In the genomic region with DNA sequence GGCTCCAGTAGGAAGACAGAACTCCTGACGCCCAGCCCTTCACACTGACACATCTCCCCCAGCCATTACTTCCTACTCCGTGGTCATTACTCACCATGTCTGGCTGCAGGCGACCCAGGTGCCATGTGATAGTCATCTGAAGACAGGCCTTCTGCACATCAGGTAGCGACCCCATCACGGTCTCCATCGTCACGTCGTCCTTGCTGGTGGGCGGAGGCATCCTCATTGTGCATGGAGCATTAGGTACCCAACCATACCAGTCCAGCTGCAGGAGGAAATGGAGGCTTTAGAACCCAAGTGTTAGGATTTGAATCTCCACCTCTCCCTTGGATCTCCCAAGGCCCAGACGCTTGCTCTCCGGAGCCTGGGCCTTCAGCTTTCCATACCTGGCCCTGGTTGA, we compare ENCODE assay signal across 22 mouse cellular contexts.
"Had no signal": no experiment of that assay in that cellular context is flagged by ENCODE, and none has a peak within 500 bp of the region (broad histone marks: within the 10 kb centered on the region; RNA-seq: fewer than 3 reads in every experiment).

No protein-coding gene starts in this region.

- H3K4me3 ChIP-seq: limb, embryonic 10.5 days; limb, embryonic 13.5 days; liver, embryonic 12.5 days; liver, embryonic 15.5 days; lung, embryonic 15.5 days; midbrain, embryonic 12.5 days; midbrain, embryonic 15.5 days; neural tube, embryonic 12.5 days; neural tube, embryonic 15.5 days had no signal

- H3K27ac ChIP-seq: limb, embryonic 10.5 days; limb, embryonic 13.5 days; liver, embryonic 12.5 days; liver, embryonic 15.5 days; lung, embryonic 15.5 days; midbrain, embryonic 12.5 days; midbrain, embryonic 15.5 days; neural tube, embryonic 12.5 days; neural tube, embryonic 15.5 days; stomach, postnatal 0 days had no signal

- DNase-seq: kidney, adult 9 months; kidney, postnatal 14 days; kidney, postnatal 4 days; liver; lung, adult 18-20 months; lung, postnatal 10 days; lung, postnatal 36 days; right cerebral cortex, adult 18-20 months; right cerebral cortex, postnatal 14 days; right cerebral cortex, postnatal 4 days; thymus, adult 18-20 months; thymus, postnatal 36 days had no signal

- H3K36me3 ChIP-seq: limb, embryonic 10.5 days; limb, embryonic 13.5 days; liver, embryonic 12.5 days; liver, embryonic 15.5 days; lung, embryonic 15.5 days; midbrain, embryonic 12.5 days; midbrain, embryonic 15.5 days; neural tube, embryonic 12.5 days; neural tube, embryonic 15.5 days had no signal
